Mouse (Mus musculus): ENCODE results near the gene Cel. TPM values are rescaled to one million over a fixed set of nuclear protein-coding genes. Genes with fewer than 3 reads are reported as not detected.

Gene Cel
- polyA plus RNA-seq, 1 experiment = 1,688 TPM

DNA sequence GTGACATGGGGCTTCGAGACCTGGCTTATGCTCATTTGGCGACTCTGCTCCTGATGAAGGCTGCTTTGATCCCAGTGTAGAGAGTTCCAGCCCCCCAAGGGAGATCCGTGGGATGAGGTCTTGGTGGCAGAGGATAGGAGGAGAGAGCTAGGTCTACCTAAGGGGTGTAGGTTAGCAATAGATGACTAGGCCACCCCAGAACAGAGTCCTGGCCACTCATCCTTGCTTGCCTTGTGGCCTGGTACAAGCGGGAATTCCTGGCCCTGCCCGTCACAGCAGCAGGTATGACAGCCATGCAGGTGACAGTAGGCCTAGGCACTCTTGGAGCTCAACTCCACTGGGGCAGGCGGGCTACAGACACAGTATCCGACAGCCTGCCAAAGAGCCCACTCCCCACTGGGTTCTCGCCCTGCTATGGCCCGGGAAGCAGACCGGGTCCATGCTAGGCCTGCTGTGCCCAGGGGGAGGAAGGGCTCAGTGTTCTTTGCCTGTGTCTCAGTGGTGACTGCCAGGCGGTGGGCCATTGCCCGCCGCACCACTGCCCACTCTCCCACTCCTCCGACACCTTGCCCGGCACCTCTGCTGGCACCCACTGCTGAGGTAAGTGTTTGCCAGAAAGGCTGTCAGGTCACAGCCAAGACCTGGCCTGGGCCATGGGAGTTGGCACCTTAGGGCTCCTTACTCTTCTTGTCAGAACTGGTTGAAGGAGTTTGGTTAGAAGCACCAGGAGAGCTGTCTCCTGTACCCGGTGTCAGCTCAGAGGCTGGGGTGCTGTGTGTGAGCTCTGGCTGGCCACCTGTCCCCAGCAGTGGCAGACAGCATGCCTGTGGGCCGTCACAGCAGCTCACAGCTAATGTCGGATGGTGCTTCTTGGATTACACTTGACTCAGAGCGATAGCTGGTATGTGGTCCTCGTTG lies 35.5 kb downstream of the Cel start:
- H3K4me3 ChIP-seq (ENCODE audit: extremely low read depth, insufficient read depth, insufficient read length) = no peak overlapping the region
- no peak for TF ChIP-seq POLR2A (IDR thresholded peaks at IDR 0.05; ENCODE audit: low read depth, low read length)
- no peak for TF ChIP-seq CTCF (IDR thresholded peaks at IDR 0.05; ENCODE audit: extremely low read depth, insufficient read depth, insufficient read length, insufficient replicate concordance)
- no peaks in the 10 kb centered on the region for H3K36me3 ChIP-seq (ENCODE audit: control insufficient read depth, insufficient read depth, low read length)
- H3K27me3 ChIP-seq (ENCODE audit: control insufficient read depth, insufficient read depth, low read length) = no peaks in the 10 kb centered on the region
- peaks cover 22% of the 10 kb centered on the region for H3K4me1 ChIP-seq (ENCODE audit: control insufficient read depth, insufficient read depth, insufficient read length)
- no peak overlapping the region for H3K27ac ChIP-seq (ENCODE audit: insufficient read depth, low read length)
- WGBS = 95% methylated on average over 20 of the region's 20 CpGs
- DNase-seq (ENCODE audit: low read depth in 1 of 2, low spot score in 2 of 2) = no peak

GRCm38 (mm10) chr2:28525943-28526876 lies 37.0 kb downstream of the Cel start:
- peak in 1 of 2 experiments; percentile 67 for DNase-seq (ENCODE audit: low read depth in 1 of 2, low spot score in 2 of 2)
- Histone ChIP-seq H3K4me1 (ENCODE audit: control insufficient read depth, insufficient read depth, insufficient read length) (peaks cover 21% of the 10 kb centered on the region), H3K27ac (ENCODE audit: insufficient read depth, low read length) (peak overlapping the region; percentile 86)

DNA sequence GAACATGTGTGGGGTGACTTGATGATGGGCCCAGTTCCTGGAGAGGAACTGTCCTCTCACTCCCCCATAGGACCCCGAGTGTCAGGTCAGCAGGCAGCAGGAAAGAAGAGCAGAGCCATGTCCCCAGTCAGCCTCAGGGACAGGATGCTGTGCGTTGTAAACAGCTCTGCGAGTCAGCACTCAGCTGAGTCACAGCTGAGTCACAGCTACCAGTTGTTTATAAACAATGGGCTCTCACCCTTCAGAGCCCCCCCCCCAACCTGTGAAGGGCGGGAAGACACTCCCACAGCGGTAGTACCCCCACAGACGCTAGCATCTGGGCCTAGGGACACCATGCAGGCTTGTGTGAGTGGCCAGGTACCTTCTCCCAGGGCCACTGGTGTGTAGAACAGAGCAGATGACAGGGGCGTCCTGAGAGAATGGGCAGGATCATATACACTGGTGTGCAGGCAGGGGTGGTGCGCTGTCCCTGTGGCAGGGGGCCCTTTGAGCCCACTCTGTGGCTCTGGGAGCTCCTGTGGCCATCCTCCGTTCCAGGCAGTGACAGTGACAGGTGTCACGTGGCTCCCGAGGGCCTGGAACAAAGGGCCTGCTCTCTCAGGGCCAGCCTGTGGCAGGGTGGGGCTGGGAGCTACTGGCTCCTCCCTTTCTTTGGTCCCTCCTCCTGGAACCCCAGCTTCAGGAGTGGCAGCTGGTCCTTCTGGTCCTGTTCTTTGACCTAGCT lies 37.8 kb downstream of the Cel start:
- H3K4me3 ChIP-seq (ENCODE audit: extremely low read depth, insufficient read depth, insufficient read length) = no peak overlapping the region
- 26% methylated on average over 11 of the region's 11 CpGs for WGBS

More at GRCm38 (mm10) chr2:28525943-28526876, 37.0 kb downstream of the Cel start:
- Histone ChIP-seq H3K4me3 (ENCODE audit: extremely low read depth, insufficient read depth, insufficient read length) (no peak overlapping the region), H3K27me3 (ENCODE audit: control insufficient read depth, insufficient read depth, low read length) (no peaks in the 10 kb centered on the region), H3K36me3 (ENCODE audit: control insufficient read depth, insufficient read depth, low read length) (no peaks in the 10 kb centered on the region)
- TF ChIP-seq POLR2A (IDR thresholded peaks at IDR 0.05; ENCODE audit: low read depth, low read length) (no peak), CTCF (IDR thresholded peaks at IDR 0.05; ENCODE audit: extremely low read depth, insufficient read depth, insufficient read length, insufficient replicate concordance) (peak; percentile 58; the same call in 1 of the 2 replicates)
- 11% methylated on average over 12 of the region's 12 CpGs for WGBS

DNA sequence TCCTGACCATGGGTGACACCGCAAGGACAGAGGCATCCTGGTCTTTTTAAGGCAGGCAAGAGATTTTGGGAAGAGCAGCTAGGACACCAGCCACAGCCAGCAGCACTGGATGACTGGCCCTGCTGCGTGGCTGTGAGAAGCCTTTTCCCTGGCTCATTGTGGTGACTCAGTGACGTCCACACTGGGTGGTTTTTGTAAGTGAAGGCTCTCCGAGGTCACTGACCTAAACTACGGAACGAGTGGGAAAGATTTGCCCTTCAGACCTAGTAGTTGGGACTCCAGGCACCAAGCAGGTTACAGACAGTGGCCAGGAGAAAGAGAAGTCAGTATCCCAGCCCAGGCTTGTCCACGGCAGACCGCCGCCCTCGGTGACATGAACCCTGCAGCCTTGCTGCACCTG lies 38.8 kb downstream of the Cel start:
- Histone ChIP-seq H3K27me3 (ENCODE audit: control insufficient read depth, insufficient read depth, low read length) (no peaks in the 10 kb centered on the region), H3K4me1 (ENCODE audit: control insufficient read depth, insufficient read depth, insufficient read length) (peaks cover 21% of the 10 kb centered on the region), H3K27ac (ENCODE audit: insufficient read depth, low read length) (peak overlapping the region; percentile 86), H3K36me3 (ENCODE audit: control insufficient read depth, insufficient read depth, low read length) (no peaks in the 10 kb centered on the region; the same call in 1 of the 2 replicates), H3K4me3 (ENCODE audit: extremely low read depth, insufficient read depth, insufficient read length) (no peak overlapping the region)
- 91% methylated on average over 10 of the region's 10 CpGs for WGBS
- no peak for DNase-seq (ENCODE audit: low read depth in 1 of 2, low spot score in 2 of 2)
- TF ChIP-seq POLR2A (IDR thresholded peaks at IDR 0.05; ENCODE audit: low read depth, low read length) = no peak
- no peak for TF ChIP-seq CTCF (IDR thresholded peaks at IDR 0.05; ENCODE audit: extremely low read depth, insufficient read depth, insufficient read length, insufficient replicate concordance)

More for the DNA sequence above, 37.8 kb downstream of the Cel start:
- H3K4me1 ChIP-seq (ENCODE audit: control insufficient read depth, insufficient read depth, insufficient read length) = peaks cover 21% of the 10 kb centered on the region
- H3K36me3 ChIP-seq (ENCODE audit: control insufficient read depth, insufficient read depth, low read length) = no peaks in the 10 kb centered on the region
- H3K27me3 ChIP-seq (ENCODE audit: control insufficient read depth, insufficient read depth, low read length) = no peaks in the 10 kb centered on the region
- peak overlapping the region; percentile 86 for H3K27ac ChIP-seq (ENCODE audit: insufficient read depth, low read length)
- no peak for DNase-seq (ENCODE audit: low read depth in 1 of 2, low spot score in 2 of 2)
- TF ChIP-seq POLR2A (IDR thresholded peaks at IDR 0.05; ENCODE audit: low read depth, low read length) (no peak), CTCF (IDR thresholded peaks at IDR 0.05; ENCODE audit: extremely low read depth, insufficient read depth, insufficient read length, insufficient replicate concordance) (no peak)

GRCm38 (mm10) chr2:28523643-28524117 lies 39.5 kb downstream of the Cel start:
- TF ChIP-seq CTCF (IDR thresholded peaks at IDR 0.05; ENCODE audit: extremely low read depth, insufficient read depth, insufficient read length, insufficient replicate concordance) (no peak), POLR2A (IDR thresholded peaks at IDR 0.05; ENCODE audit: low read depth, low read length) (no peak)
- peaks cover 24% of the 10 kb centered on the region for H3K4me1 ChIP-seq (ENCODE audit: control insufficient read depth, insufficient read depth, insufficient read length)
- peak in 1 of 2 experiments; percentile 9 for DNase-seq (ENCODE audit: low read depth in 1 of 2, low spot score in 2 of 2)
- no peak overlapping the region for H3K4me3 ChIP-seq (ENCODE audit: extremely low read depth, insufficient read depth, insufficient read length)
- WGBS = 52% methylated on average over 5 of the region's 5 CpGs
- H3K36me3 ChIP-seq (ENCODE audit: control insufficient read depth, insufficient read depth, low read length) = no peaks in the 10 kb centered on the region; the same call in 1 of the 2 replicates
- H3K27me3 ChIP-seq (ENCODE audit: control insufficient read depth, insufficient read depth, low read length) = no peaks in the 10 kb centered on the region
- no peak overlapping the region for H3K27ac ChIP-seq (ENCODE audit: insufficient read depth, low read length)

- Histone ChIP-seq H3K4me1 (ENCODE audit: control insufficient read depth, insufficient read depth, insufficient read length) (peaks cover 38% of the 10 kb centered on the region), H3K27me3 (ENCODE audit: control insufficient read depth, insufficient read depth, low read length) (no peaks in the 10 kb centered on the region), H3K36me3 (ENCODE audit: control insufficient read depth, insufficient read depth, low read length) (no peaks in the 10 kb centered on the region; the same call in 1 of the 2 replicates), H3K4me3 (ENCODE audit: extremely low read depth, insufficient read depth, insufficient read length) (no peak overlapping the region), H3K27ac (ENCODE audit: insufficient read depth, low read length) (no peak overlapping the region)
- WGBS = 87% methylated on average over 4 of the region's 4 CpGs
- TF ChIP-seq POLR2A (IDR thresholded peaks at IDR 0.05; ENCODE audit: low read depth, low read length) (no peak), CTCF (IDR thresholded peaks at IDR 0.05; ENCODE audit: extremely low read depth, insufficient read depth, insufficient read length, insufficient replicate concordance) (no peak)
- no peak for DNase-seq (ENCODE audit: low read depth in 1 of 2, low spot score in 2 of 2)
These were observed 41.0 kb downstream of the Cel start for GRCm38 (mm10) chr2:28522166-28522565.

All from spleen, adult 2 months (tissue).